Mouse (Mus musculus): ENCODE measurements around the gene Rapgefl1. TPM values are rescaled to one million over a fixed set of nuclear protein-coding genes. Genes with fewer than 3 reads are reported as not detected.

The Rapgefl1 gene
- polyA plus RNA-seq, 1 experiment from 2014 or later, result 7.7 TPM

GRCm38 (mm10) chr11:98791448-98791847 is 45.1 kb upstream of the Rapgefl1 start:
- Histone ChIP-seq H3K4me2 (replicated peaks; ENCODE audit: low read depth, low read length) (no peak overlapping the region), H3K27me3 (ENCODE audit: control insufficient read depth, insufficient read depth, low read length) (no peaks in the 10 kb centered on the region), H3K9me3 (ENCODE audit: control insufficient read depth, low read depth, low read length) (no peaks in the 10 kb centered on the region), H3K9ac (replicated peaks; ENCODE audit: low read depth, low read length) (no peak overlapping the region), H3K27ac (ENCODE audit: low read length) (no peak overlapping the region), H3K4me1 (ENCODE audit: control insufficient read depth, insufficient read depth, low read length) (peaks cover 23% of the 10 kb centered on the region), H3K36me3 (ENCODE audit: control insufficient read depth, insufficient read depth, low read length) (no peaks in the 10 kb centered on the region), H3K4me3 (ENCODE audit: low read depth, low read length) (no peak overlapping the region)
- WGBS, result 79% methylated on average over 1 of the region's 1 CpGs
- ATAC-seq (ENCODE audit: insufficient number of reproducible peaks, insufficient read depth, low FRiP score, low read depth), result no peak

- Histone ChIP-seq H3K9ac (replicated peaks; ENCODE audit: low read depth, low read length) (no peak overlapping the region), H3K4me1 (ENCODE audit: control insufficient read depth, insufficient read depth, low read length) (peaks cover 16% of the 10 kb centered on the region; the same call in 1 of the 2 replicates), H3K4me2 (replicated peaks; ENCODE audit: low read depth, low read length) (no peak overlapping the region), H3K36me3 (ENCODE audit: control insufficient read depth, insufficient read depth, low read length) (no peaks in the 10 kb centered on the region), H3K4me3 (ENCODE audit: low read depth, low read length) (no peak overlapping the region), H3K9me3 (ENCODE audit: control insufficient read depth, low read depth, low read length) (no peaks in the 10 kb centered on the region), H3K27ac (ENCODE audit: low read length) (no peak overlapping the region), H3K27me3 (ENCODE audit: control insufficient read depth, insufficient read depth, low read length) (no peaks in the 10 kb centered on the region)
- ATAC-seq (ENCODE audit: insufficient number of reproducible peaks, insufficient read depth, low FRiP score, low read depth), result no peak
- WGBS, result 16% methylated on average over 4 of the region's 4 CpGs
These were observed 44.5 kb upstream of the Rapgefl1 start for GRCm38 (mm10) chr11:98792081-98792480.

- Histone ChIP-seq H3K9me3 (ENCODE audit: control insufficient read depth, low read depth, low read length) (no peaks in the 10 kb centered on the region), H3K4me2 (replicated peaks; ENCODE audit: low read depth, low read length) (peak overlapping the region; percentile 96), H3K27me3 (ENCODE audit: control insufficient read depth, insufficient read depth, low read length) (no peaks in the 10 kb centered on the region), H3K36me3 (ENCODE audit: control insufficient read depth, insufficient read depth, low read length) (peaks cover 11% of the 10 kb centered on the region; the same call in 1 of the 2 replicates), H3K9ac (replicated peaks; ENCODE audit: low read depth, low read length) (peak overlapping the region; percentile 100), H3K4me1 (ENCODE audit: control insufficient read depth, insufficient read depth, low read length) (peaks cover 27% of the 10 kb centered on the region; the same call in 1 of the 2 replicates), H3K27ac (ENCODE audit: low read length) (peak overlapping the region; percentile 100), H3K4me3 (ENCODE audit: low read depth, low read length) (peak overlapping the region; percentile 100)
- ATAC-seq (ENCODE audit: insufficient number of reproducible peaks, insufficient read depth, low FRiP score, low read depth), result peak; percentile 1; the same call in 1 of the 2 replicates
- under 1% methylated on average over 30 of the region's 30 CpGs for WGBS
These were observed 42.0 kb upstream of the Rapgefl1 start for GRCm38 (mm10) chr11:98794469-98795014.

- Histone ChIP-seq H3K4me1 (ENCODE audit: control insufficient read depth, insufficient read depth, low read length) (peaks cover 25% of the 10 kb centered on the region; the same call in 1 of the 2 replicates), H3K4me2 (replicated peaks; ENCODE audit: low read depth, low read length) (peak within 1 kb of the TSS; percentile 96), H3K9me3 (ENCODE audit: control insufficient read depth, low read depth, low read length) (no peaks in the 10 kb centered on the region), H3K4me3 (ENCODE audit: low read depth, low read length) (peak within 1 kb of the TSS; percentile 100), H3K9ac (replicated peaks; ENCODE audit: low read depth, low read length) (peak within 1 kb of the TSS; percentile 100), H3K27me3 (ENCODE audit: control insufficient read depth, insufficient read depth, low read length) (no peaks in the 10 kb centered on the region), H3K27ac (ENCODE audit: low read length) (peak within 1 kb of the TSS; percentile 100), H3K36me3 (ENCODE audit: control insufficient read depth, insufficient read depth, low read length) (peaks cover 17% of the 10 kb centered on the region)
- 2% methylated on average over 59 of the region's 89 CpGs for WGBS
- ATAC-seq (ENCODE audit: insufficient number of reproducible peaks, insufficient read depth, low FRiP score, low read depth), result peak; percentile 73
These were observed 41.4 kb upstream of the Rapgefl1 start, which contains the start of gene Msl1 for GRCm38 (mm10) chr11:98795015-98795713. TSS of gene Msl1 (plus strand) at chr11:98795516.

- Histone ChIP-seq H3K9ac (replicated peaks; ENCODE audit: low read depth, low read length) (peak overlapping the region; percentile 100), H3K36me3 (ENCODE audit: control insufficient read depth, insufficient read depth, low read length) (peaks cover 24% of the 10 kb centered on the region), H3K4me2 (replicated peaks; ENCODE audit: low read depth, low read length) (peak overlapping the region; percentile 96), H3K27ac (ENCODE audit: low read length) (peak overlapping the region; percentile 100), H3K27me3 (ENCODE audit: control insufficient read depth, insufficient read depth, low read length) (no peaks in the 10 kb centered on the region), H3K4me1 (ENCODE audit: control insufficient read depth, insufficient read depth, low read length) (peaks cover 25% of the 10 kb centered on the region; the same call in 1 of the 2 replicates), H3K4me3 (ENCODE audit: low read depth, low read length) (peak overlapping the region; percentile 100), H3K9me3 (ENCODE audit: control insufficient read depth, low read depth, low read length) (no peaks in the 10 kb centered on the region)
- ATAC-seq (ENCODE audit: insufficient number of reproducible peaks, insufficient read depth, low FRiP score, low read depth), result peak; percentile 35
- under 1% methylated on average over 72 of the region's 74 CpGs for WGBS
These were observed 40.7 kb upstream of the Rapgefl1 start for GRCm38 (mm10) chr11:98795714-98796514.

GRCm38 (mm10) chr11:98796515-98797216 is 39.9 kb upstream of the Rapgefl1 start:
- Histone ChIP-seq H3K4me1 (ENCODE audit: control insufficient read depth, insufficient read depth, low read length) (peaks cover 25% of the 10 kb centered on the region; the same call in 1 of the 2 replicates), H3K36me3 (ENCODE audit: control insufficient read depth, insufficient read depth, low read length) (peaks cover 32% of the 10 kb centered on the region), H3K9me3 (ENCODE audit: control insufficient read depth, low read depth, low read length) (no peaks in the 10 kb centered on the region), H3K27me3 (ENCODE audit: control insufficient read depth, insufficient read depth, low read length) (no peaks in the 10 kb centered on the region), H3K9ac (replicated peaks; ENCODE audit: low read depth, low read length) (peak overlapping the region; percentile 100), H3K4me3 (ENCODE audit: low read depth, low read length) (peak overlapping the region; percentile 100), H3K4me2 (replicated peaks; ENCODE audit: low read depth, low read length) (peak overlapping the region; percentile 96), H3K27ac (ENCODE audit: low read length) (peak overlapping the region; percentile 100)
- WGBS, result under 1% methylated on average over 23 of the region's 23 CpGs
- peak; percentile 33; the same call in 1 of the 2 replicates for ATAC-seq (ENCODE audit: insufficient number of reproducible peaks, insufficient read depth, low FRiP score, low read depth)

- Histone ChIP-seq H3K4me1 (ENCODE audit: control insufficient read depth, insufficient read depth, low read length) (peaks cover 23% of the 10 kb centered on the region; the same call in 1 of the 2 replicates), H3K27ac (ENCODE audit: low read length) (peak overlapping the region; percentile 100; the same call in 1 of the 2 replicates), H3K4me2 (replicated peaks; ENCODE audit: low read depth, low read length) (peak overlapping the region; percentile 96), H3K27me3 (ENCODE audit: control insufficient read depth, insufficient read depth, low read length) (no peaks in the 10 kb centered on the region), H3K36me3 (ENCODE audit: control insufficient read depth, insufficient read depth, low read length) (peaks cover 38% of the 10 kb centered on the region), H3K4me3 (ENCODE audit: low read depth, low read length) (peak overlapping the region; percentile 100), H3K9me3 (ENCODE audit: control insufficient read depth, low read depth, low read length) (no peaks in the 10 kb centered on the region), H3K9ac (replicated peaks; ENCODE audit: low read depth, low read length) (peak overlapping the region; percentile 100)
- WGBS, result 2% methylated on average over 5 of the region's 5 CpGs
- ATAC-seq (ENCODE audit: insufficient number of reproducible peaks, insufficient read depth, low FRiP score, low read depth), result no peak
These were observed 39.3 kb upstream of the Rapgefl1 start for GRCm38 (mm10) chr11:98797306-98797705.

Data from stomach, embryonic 14.5 days (tissue).